Mouse (Mus musculus) forebrain, embryonic 14.5 days (tissue): Measurements from ENCODE around the gene Tspan15. TPM values are rescaled to one million over a fixed set of nuclear protein-coding genes. Genes with fewer than 3 reads are reported as not detected.

Experiments
- ATAC-seq: fragments of 200-750 bp; cut with Nextera tagmentation; 2 replicates; pipeline ENCODE4 v1.8.0; 2017; ENCODE audit warnings: mild to moderate bottlenecking, moderate library complexity
- DNase-seq: peaks from one replicate; pipeline ENCODE4 v3.0.0-alpha.2; 2015; ENCODE audit warnings: low spot score
- H3K27ac ChIP-seq: fragments of 300-500 bp; sonication (generic); 2 replicates; pipeline ENCODE4 v1.5.1; 2014; ENCODE audit warnings: low read depth, mild to moderate bottlenecking, control low read depth, low read length, moderate library complexity
- H3K27me3 ChIP-seq: fragments of 300-500 bp; sonication (generic); replicated peaks from 2 replicates; pipeline ENCODE4 v1.6.1; 2014; ENCODE audit warnings: low read length, control low read depth, mixed read lengths; ENCODE audit not compliant: control insufficient read depth, insufficient read depth
- H3K36me3 ChIP-seq: fragments of 300-500 bp; sonication (generic); 2 replicates; pipeline ENCODE4 v1.6.1; 2014; ENCODE audit warnings: low read length, control low read depth; ENCODE audit not compliant: control insufficient read depth, insufficient read depth
- H3K4me1 ChIP-seq: fragments of 300-500 bp; sonication (generic); 2 replicates; pipeline ENCODE4 v1.6.1; 2014; ENCODE audit warnings: antibody characterized with exemption, low read length, control low read depth; ENCODE audit not compliant: control insufficient read depth, insufficient read depth
- H3K4me2 ChIP-seq: fragments of 300-500 bp; sonication (generic); 2 replicates; pipeline ENCODE4 v1.6.1; 2014; ENCODE audit warnings: mild to moderate bottlenecking, control low read depth, low read length
- H3K4me3 ChIP-seq: fragments of 300-500 bp; sonication (generic); 2 replicates; pipeline ENCODE4 v1.5.1; 2014; ENCODE audit warnings: low read depth, low read length, control low read depth
- H3K9ac ChIP-seq: fragments of 300-500 bp; sonication (generic); 2 replicates; pipeline ENCODE4 v1.6.1; 2014; ENCODE audit warnings: mild to moderate bottlenecking, low read length, control low read depth, moderate library complexity
- H3K9me3 ChIP-seq: fragments of 300-500 bp; sonication (generic); replicated peaks from 2 replicates; pipeline ENCODE4 v1.6.1; 2016; ENCODE audit warnings: low read length, control low read depth, mixed read lengths; ENCODE audit not compliant: control insufficient read depth
- WGBS: fragments of 180-500 bp; shearing (Covaris S2); extraction: QIAGEN DNeasy Blood & Tissue Kit; methylation state at CpG from one replicate; pipeline ENCODE4 v1.1.7; 2014; 5-methylcytosine and 5-hydroxymethylcytosine counted together
- polyA plus RNA-seq: library from polyadenylated mRNA; unstranded; fragments of >200 nt; fragmentation: Nextera tagmentation; extraction: Ambion mirVana; gene quantifications from 2 replicates; pipeline ENCODE4 v1.2.1, GENCODE M21; 2014

Gene Tspan15
- polyA plus RNA-seq, 1 experiment from 2014 or later: 13.7 TPM

DNA sequence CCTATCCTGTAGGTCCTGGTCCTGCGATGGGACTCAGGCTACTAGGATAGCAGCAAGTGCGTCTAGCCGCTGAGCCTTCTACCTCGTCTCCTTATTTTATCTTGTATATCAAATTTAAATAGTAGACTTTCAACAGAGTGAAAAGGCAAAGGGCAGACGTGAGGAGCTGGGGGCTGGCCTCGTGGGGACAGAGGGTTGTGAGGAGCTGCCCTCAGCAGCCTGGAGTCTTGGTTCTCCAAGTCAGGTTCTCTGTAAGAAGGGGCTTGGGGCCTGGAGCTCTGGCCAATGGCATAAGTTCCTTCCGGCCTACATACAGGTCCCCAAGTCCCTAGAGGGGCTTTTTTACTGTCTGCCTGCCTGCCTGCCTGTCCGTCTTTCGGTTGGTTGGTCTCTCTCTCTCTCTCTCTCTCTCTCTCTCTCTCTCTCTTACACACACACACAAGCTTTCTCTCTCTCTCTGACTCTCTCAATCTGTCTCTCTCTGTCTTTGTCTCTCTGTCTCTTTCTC lies 57.1 kb downstream of the Tspan15 start:
- 18% methylated on average over 7 of the region's 9 CpGs for WGBS
- Histone ChIP-seq H3K4me3 (no peak overlapping the region), H3K36me3 (no peaks in the 10 kb centered on the region), H3K4me1 (peaks cover 7% of the 10 kb centered on the region; the same call in 1 of the 2 replicates), H3K27ac (no peak overlapping the region), H3K4me2 (no peak overlapping the region), H3K9me3 (no peaks in the 10 kb centered on the region), H3K27me3 (no peaks in the 10 kb centered on the region), H3K9ac (no peak overlapping the region)
- DNase-seq (no peak), ATAC-seq (no peak)

GRCm38 (mm10) chr10:62172841-62173553 lies 58.1 kb downstream of the Tspan15 start:
- Histone ChIP-seq H3K9me3 (no peaks in the 10 kb centered on the region), H3K4me1 (peaks cover 7% of the 10 kb centered on the region; the same call in 1 of the 2 replicates), H3K27ac (no peak overlapping the region), H3K9ac (no peak overlapping the region), H3K27me3 (no peaks in the 10 kb centered on the region), H3K36me3 (no peaks in the 10 kb centered on the region), H3K4me2 (no peak overlapping the region), H3K4me3 (no peak overlapping the region)
- 6% methylated on average over 9 of the region's 9 CpGs for whole genome bisulfite sequencing
- DNase-seq (no peak), ATAC-seq (no peak)

- Histone ChIP-seq H3K9me3 (no peaks in the 10 kb centered on the region; the same call in 1 of the 2 replicates), H3K36me3 (no peaks in the 10 kb centered on the region), H3K4me2 (no peak overlapping the region), H3K27ac (no peak overlapping the region), H3K9ac (no peak overlapping the region), H3K4me3 (no peak overlapping the region), H3K4me1 (no peaks in the 10 kb centered on the region), H3K27me3 (no peaks in the 10 kb centered on the region)
- WGBS: 69% methylated on average over 10 of the region's 10 CpGs
- no peak for ATAC-seq
- DNase-seq: no peak
Observed at GRCm38 (mm10) chr10:62162410-62162809, 68.6 kb downstream of the Tspan15 start.

DNA sequence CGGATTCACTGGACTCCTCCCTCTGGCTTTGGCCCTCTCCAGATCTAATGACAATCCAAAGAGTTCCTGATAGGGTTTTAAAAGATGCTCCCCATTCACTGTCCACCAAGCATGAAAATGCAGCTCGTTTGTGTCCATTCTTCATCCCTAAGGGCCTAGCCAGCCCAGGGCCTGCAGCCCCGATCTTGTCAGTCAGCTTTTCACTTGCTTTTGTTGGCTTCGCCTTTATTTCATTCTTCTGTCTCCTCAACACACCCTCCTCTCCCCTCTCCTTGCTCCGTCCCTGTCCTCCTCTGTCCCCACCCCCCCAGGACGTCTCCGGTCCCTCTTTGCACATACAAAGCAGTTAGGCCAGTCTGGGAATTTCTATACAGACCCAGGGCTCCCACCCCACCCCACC lies 81.1 kb downstream of the Tspan15 start:
- Histone ChIP-seq H3K9ac (no peak overlapping the region), H3K4me1 (no peaks in the 10 kb centered on the region), H3K4me3 (no peak overlapping the region), H3K27me3 (no peaks in the 10 kb centered on the region), H3K9me3 (no peaks in the 10 kb centered on the region), H3K36me3 (no peaks in the 10 kb centered on the region), H3K4me2 (no peak overlapping the region), H3K27ac (no peak overlapping the region)
- 9% methylated on average over 7 of the region's 7 CpGs for WGBS
- no peak for ATAC-seq
- no peak for DNase-seq

DNA sequence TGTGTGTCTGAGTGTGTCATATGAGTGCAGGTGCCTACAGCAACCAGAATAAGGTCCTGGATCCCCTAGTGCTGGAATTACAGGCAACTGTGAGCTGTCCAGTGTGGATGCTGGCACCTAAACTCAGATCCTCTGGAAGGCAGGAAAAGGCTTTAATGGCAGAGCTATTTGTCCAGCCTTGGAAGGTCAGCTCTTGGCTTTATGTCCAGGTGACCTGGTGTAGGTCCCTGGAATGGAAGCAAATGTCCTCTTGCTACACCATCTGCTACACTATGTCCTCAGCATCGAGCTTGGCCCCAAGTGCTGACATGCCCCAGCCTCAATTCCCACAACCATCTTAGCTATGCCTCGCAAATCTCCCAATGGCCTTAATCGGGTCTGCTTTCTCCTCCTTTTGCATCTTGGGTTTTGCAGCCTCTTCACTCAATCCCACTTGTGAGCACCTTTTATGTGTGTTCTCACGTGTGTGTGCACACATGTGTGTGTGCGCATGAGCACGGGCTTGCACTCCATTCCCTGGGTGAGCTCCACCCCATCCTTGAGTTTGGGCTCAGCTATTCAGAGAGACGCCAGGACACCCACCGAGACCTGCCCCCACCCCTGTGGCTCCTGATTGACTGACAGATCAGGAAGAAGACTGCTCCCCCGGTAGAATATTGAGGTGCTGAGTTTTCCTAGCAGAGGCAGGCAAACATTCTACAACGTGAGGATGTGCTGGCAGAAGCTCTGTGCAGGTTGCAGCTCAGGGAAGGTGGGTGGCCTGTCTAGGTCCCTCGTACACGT lies 83.4 kb downstream of the Tspan15 start:
- Histone ChIP-seq H3K36me3 (no peaks in the 10 kb centered on the region), H3K9me3 (no peaks in the 10 kb centered on the region), H3K4me1 (no peaks in the 10 kb centered on the region), H3K4me2 (no peak overlapping the region), H3K9ac (no peak overlapping the region), H3K4me3 (no peak overlapping the region), H3K27me3 (no peaks in the 10 kb centered on the region), H3K27ac (no peak overlapping the region)
- ATAC-seq (no peak), DNase-seq (no peak)
- WGBS: 49% methylated on average over 12 of the region's 12 CpGs

- 57% methylated on average over 5 of the region's 5 CpGs for WGBS
- ATAC-seq: no peak
- no peaks in the 10 kb centered on the region for H3K9me3 ChIP-seq
- H3K36me3 ChIP-seq: no peaks in the 10 kb centered on the region
- H3K4me1 ChIP-seq: no peaks in the 10 kb centered on the region
- H3K27ac ChIP-seq: no peak overlapping the region
- DNase-seq: no peak
- no peaks in the 10 kb centered on the region for H3K27me3 ChIP-seq
- no peak overlapping the region for H3K4me2 ChIP-seq
- H3K9ac ChIP-seq: no peak overlapping the region
- H3K4me3 ChIP-seq: no peak overlapping the region
Observed at GRCm38 (mm10) chr10:62145957-62146356, 85.1 kb downstream of the Tspan15 start.

- Histone ChIP-seq H3K9me3 (no peaks in the 10 kb centered on the region), H3K27me3 (no peaks in the 10 kb centered on the region), H3K36me3 (no peaks in the 10 kb centered on the region), H3K9ac (no peak within 1 kb of the TSS), H3K4me2 (no peak within 1 kb of the TSS), H3K27ac (no peak within 1 kb of the TSS), H3K4me1 (no peaks in the 10 kb centered on the region), H3K4me3 (no peak within 1 kb of the TSS)
- DNase-seq: no peak
- WGBS: 70% methylated on average over 8 of the region's 8 CpGs
- ATAC-seq: no peak
Observed at GRCm38 (mm10) chr10:62143820-62144219, 87.2 kb downstream of the Tspan15 start, which contains the start of gene Fam241b. Fam241b (minus strand) TSS chr10:62143920.

DNA sequence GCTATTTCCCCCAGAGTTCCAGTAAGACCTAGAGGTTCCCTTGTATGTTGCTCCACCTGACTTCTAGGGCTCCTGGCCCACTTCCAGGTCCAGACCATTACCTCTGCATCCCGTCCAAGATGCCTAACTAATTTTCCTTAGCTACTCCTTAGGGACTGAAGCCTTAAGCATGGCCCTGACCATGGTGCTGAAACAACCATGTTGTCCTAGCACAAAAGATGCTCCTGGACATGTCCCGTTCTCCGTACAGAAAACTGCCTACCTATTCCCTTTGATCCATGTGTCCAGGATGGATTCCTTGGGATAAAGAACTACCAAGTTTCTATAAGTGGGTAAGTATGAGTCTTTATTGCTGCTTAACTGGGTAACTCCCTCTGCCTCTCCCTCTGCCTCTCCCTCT lies 93.0 kb downstream of the Tspan15 start:
- WGBS: 20% methylated on average over 3 of the region's 3 CpGs
- H3K4me3 ChIP-seq: no peak overlapping the region
- no peaks in the 10 kb centered on the region for H3K36me3 ChIP-seq
- DNase-seq (no peak), ATAC-seq (no peak)
- no peak overlapping the region for H3K9ac ChIP-seq
- H3K4me1 ChIP-seq: no peaks in the 10 kb centered on the region
- H3K9me3 ChIP-seq: no peaks in the 10 kb centered on the region
- no peak overlapping the region for H3K27ac ChIP-seq
- no peak overlapping the region for H3K4me2 ChIP-seq
- peaks cover 38% of the 10 kb centered on the region for H3K27me3 ChIP-seq

DNA sequence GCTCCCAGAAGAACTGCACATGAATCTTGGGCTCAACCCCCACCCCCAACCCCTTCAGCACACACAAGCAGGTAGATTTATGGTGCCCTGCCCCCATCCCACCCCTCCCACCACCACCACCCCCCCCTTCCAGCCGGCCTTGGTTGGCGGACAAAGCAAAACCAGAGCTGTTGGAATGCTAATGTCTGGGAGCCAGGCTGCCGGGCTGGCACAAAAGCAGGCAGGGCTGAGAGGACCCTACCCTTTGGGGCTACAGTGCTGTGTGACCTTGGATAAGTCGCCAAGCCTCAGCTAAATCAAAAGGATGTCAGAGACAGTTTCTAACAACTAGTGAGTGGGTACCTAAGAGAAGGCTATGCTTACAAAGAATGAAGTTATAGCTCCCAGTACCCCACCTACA lies 93.9 kb downstream of the Tspan15 start:
- WGBS: 5% methylated on average over 4 of the region's 4 CpGs

More for the DNA sequence above, 93.9 kb downstream of the Tspan15 start:
- H3K27ac ChIP-seq: no peak overlapping the region
- DNase-seq: no peak
- H3K4me2 ChIP-seq: no peak overlapping the region
- ATAC-seq: no peak
- no peaks in the 10 kb centered on the region for H3K36me3 ChIP-seq
- no peak overlapping the region for H3K4me3 ChIP-seq
- H3K9ac ChIP-seq: no peak overlapping the region
- peaks cover 47% of the 10 kb centered on the region for H3K27me3 ChIP-seq
- H3K9me3 ChIP-seq: no peaks in the 10 kb centered on the region
- H3K4me1 ChIP-seq: no peaks in the 10 kb centered on the region
